Mouse (Mus musculus) 416B (cell line): ENCODE data around the gene Fam102a.

Experiments
- DNase-seq: peaks from one replicate; pipeline ENCODE4 v3.0.0; 2011; ENCODE audit warnings: low read depth

The Fam102a gene

GRCm38 (mm10) chr2:32546951-32547350 is 11.8 kb downstream of the Fam102a start:
- DNase-seq = no peak

- no peak for DNase-seq
These were observed 12.2 kb downstream of the Fam102a start for GRCm38 (mm10) chr2:32547380-32547779.

- DNase-seq = peak; percentile 63
These were observed 13.0 kb downstream of the Fam102a start for GRCm38 (mm10) chr2:32547964-32548739.

- DNase-seq = no peak
These were observed 14.0 kb downstream of the Fam102a start for GRCm38 (mm10) chr2:32549171-32549570.

- DNase-seq = no peak
These were observed 14.6 kb downstream of the Fam102a start for GRCm38 (mm10) chr2:32549764-32550163.

GRCm38 (mm10) chr2:32551236-32551635 is 16.1 kb downstream of the Fam102a start:
- no peak for DNase-seq

DNA sequence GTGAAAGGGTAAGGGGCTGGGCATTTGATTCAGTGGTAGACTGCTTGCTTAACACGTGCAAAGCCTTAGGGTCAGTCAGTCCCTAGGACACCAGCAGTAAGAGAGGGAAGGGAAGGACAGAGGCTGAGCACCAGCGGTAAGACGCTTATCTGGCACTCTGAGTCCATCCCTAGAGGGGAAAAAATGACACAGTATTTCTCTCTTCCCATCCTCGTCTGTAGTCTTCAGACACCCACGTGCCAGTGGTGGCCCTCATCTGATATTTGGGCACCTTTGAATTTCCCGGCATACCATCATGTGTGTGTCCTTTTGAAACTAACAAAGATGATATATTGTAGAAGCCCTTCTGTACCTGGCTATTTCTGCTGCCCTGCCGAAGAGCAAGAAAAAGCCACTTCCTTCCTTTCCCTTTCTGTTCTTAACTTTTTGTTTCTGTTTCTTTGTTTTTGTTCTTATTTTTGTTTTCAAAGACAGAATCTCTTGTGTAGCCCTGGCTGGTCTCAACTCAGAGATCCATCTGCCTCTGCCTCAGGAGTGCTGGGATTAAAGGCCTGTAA is 18.5 kb downstream of the Fam102a start:
- peak; percentile 37 for DNase-seq

GRCm38 (mm10) chr2:32555484-32555883 is 20.4 kb downstream of the Fam102a start:
- DNase-seq = no peak

DNA sequence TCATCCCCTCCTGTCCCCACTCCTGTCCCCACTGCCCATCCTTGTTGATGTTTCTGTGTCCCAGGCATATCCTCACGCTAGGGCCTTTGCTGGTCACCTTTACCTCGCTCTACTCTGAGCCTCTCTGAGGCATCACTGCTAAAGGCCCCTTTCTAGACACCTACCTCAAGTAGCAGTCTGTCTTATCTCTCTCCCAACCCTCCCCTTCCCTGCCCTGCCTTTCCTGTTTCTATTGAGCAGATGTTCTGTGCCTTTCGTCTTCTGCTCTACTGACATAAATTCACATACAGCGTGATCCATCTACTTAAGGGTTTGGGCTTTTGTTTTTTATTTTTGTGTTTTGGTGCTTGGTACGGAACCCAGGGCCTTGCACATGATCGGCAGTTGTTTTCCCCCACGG is 20.9 kb downstream of the Fam102a start:
- no peak for DNase-seq

DNA sequence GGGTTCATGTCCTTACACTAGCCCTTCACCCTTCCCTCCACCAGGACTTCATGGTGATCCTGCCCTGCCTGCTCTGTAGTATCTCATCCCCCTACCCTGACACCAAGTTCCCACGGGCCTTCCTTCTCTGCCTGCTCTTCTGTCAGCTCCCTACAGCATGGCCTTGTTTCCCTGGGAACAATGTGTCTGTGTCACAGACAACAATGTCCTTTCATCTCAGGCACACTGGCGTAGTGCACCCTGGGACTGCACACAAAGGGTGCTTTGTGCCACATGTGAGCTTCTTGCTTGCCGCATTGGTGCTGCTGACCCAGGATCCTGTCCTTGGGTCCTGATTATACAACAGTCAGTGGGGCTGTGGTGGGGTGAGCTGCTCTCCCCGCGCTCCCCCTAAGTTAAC is 24.4 kb downstream of the Fam102a start:
- DNase-seq = no peak

DNA sequence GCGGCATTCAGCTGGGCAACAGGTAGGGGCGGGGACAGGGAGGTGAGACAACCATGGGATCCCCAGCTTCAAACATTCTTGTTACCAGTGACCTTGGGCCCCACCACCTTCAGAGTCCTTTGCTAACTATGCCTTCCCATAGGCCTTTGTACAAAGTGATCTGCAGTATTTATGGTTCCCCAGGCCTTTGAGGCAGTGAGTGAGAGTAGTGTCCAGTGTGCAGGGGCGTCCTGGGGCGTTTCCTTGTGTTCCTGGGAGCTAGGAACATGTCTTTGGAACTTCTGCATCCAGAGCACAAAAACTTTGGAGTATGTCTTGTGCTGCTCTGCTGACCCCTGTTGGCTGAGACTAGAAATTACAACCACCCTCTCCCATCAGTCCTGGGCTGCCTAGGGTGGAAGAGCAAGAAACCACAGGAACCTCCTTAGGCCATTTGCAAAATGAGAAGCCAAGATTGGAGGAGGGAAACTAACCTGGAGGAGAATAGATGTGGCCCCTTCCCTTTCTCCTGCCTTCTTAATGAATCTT is 31.5 kb downstream of the Fam102a start:
- peak; percentile 83 for DNase-seq

DNA sequence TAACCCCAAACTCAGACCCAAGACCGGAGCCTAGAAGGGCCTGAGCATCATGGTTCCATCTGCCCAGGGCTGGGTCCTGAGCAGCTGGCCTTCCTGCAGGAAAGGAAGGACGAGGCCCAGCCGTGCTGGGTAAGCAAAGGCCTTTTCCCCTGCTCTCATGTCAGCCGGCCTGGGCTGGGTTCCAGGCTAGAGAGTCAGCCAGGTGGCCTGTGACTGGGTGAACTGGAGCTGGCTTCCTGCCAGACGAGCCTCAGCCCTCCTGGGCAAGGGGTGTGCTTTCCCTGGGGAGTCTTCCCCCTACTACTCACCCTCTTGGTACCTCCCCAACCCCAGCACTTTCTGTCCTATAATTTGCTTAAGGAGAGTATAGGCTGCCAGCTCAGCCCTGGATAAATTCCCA is 33.0 kb downstream of the Fam102a start:
- no peak for DNase-seq

GRCm38 (mm10) chr2:32568941-32569340 is 33.8 kb downstream of the Fam102a start:
- no peak for DNase-seq

GRCm38 (mm10) chr2:32570698-32571494 is 35.8 kb downstream of the Fam102a start, which contains the start of gene Dpm2:
Dpm2 (plus strand) TSS chr2:32570858.
- DNase-seq = peak; percentile 96

DNA sequence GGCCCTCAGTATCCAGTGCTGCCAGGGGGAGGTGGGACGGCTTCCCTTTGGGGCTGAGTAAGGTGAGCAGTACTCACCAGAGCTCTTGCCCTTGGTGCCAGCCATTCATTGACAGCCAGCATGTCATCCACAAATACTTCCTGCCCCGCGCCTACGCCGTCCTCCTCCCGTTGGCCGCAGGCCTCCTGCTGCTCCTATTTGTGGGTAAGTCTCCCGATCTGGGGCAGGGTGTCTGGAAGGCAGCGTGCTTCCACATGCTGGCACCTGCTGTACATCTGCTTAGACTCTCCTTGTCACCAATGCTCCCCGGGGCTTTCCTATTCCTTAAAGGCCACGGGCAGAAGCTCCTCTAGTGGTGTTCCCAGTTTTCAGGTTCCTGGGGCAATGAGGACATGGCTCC is 37.1 kb downstream of the Fam102a start:
- DNase-seq = no peak

- no peak for DNase-seq
These were observed 39.4 kb downstream of the Fam102a start, which contains the start of gene Pip5kl1 for GRCm38 (mm10) chr2:32574497-32574896. Pip5kl1 (plus strand) TSS chr2:32574797.

DNA sequence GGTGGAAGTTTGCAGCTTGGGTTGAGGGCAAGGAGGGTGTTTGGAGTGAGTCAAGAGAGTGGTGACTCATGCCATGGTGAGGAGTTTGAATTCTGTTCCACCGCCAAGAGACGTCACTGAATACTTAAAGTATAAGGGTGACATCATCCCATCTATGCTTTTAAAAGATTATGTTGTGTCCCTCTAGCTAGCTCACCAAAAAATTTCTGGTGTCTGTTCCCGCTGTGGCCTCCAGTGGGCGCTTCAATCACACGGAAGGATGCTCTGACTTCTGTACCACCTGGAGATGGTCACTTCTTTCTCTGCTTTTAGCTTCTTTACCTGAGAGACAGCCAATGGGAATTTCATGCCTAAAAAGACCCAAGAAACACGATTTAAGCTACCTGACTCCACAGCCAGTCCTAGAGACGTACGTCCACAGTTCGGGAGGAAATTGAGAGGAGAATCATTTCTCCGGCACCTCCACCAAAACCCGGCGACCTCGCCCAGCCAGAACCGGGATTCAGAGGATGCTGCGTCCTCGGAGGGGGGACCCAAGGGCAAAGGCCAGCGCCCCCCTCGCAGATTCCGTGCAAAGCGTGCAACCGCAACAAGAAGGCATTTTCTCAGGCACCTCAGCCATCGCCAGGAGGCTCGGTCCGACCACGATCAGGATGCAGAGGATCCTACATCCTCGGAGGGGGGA is 39.9 kb downstream of the Fam102a start:
- peak; percentile 70 for DNase-seq

DNA sequence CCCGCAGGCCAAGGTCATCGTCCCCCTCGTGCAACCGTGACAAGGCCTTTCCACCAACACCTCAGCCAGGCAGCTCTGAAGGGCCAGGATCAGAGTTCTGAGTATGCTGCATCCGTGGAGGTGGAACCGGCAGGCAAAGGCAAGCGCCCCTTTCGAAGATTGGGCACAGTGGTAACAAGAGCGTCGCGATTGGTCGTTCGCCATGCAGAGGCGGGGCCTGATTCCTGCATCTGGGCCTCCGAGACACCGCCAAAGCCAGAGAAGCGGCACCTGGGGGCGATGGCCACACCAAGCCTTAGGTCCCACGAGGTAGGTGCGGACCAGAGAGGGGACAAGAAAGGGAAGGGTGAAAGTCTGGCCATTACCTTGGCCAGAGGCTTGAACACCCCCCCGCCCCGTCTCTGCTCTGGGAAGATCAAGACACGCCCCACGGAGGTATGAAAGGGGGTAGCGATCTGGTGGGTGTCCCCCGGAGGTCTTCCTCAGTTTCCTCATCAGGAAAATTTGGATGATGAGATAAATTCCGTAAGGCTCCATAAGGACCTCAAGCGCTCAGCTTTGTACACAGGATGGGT is 40.5 kb downstream of the Fam102a start, which contains the start of gene 9430097D07Rik:
Gene 9430097D07Rik, minus strand, starts transcription at position 99 of the 575 bp plus-strand sequence.
- DNase-seq = no peak

GRCm38 (mm10) chr2:32576532-32576931 is 41.4 kb downstream of the Fam102a start:
- no peak for DNase-seq

DNA sequence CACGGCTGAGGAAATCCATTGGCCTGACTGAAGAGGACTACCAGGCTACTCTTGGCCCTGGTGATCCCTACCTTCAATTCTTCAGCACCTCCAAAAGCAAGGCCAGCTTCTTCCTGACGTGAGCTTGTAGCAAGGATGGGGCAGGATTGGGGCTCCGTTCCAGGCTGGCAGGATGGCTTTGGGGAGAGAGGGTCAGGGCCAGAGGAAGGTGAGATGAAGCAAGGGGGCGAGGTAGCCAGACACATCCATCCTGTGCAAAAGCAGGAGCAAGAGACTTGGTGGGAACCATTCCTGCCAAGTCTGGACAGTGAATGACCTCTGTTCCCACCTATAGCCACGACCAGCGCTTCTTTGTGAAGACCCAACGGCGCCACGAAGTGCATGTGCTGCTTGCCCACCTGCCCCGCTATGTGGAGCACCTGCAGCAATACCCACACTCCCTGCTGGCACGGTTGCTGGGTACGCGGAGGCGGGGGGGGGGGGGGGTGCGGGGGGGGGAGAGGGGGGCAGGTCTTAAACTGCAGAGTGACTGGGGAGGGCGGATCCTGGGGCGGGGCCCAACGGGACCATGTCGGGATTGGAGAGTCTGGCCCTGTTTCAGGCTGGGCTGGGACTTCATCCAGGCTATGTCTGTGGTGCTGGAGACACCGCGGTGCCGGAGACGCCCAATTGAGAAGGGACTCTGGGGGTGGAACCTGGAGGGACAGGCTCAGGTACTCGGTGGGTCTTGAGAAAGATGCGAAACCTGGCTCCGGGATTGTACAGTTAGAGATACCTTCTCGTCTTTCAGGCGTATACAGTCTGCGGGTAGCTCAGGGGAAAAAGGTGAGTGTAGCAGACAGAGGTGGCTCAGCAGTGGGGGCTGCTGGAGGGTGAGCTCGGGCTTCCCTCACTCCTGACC is 43.3 kb downstream of the Fam102a start:
- no peak for DNase-seq
